Mouse (Mus musculus) left cerebral cortex, adult 18-20 months (tissue): ENCODE measurements around the gene Bnc2. TPM values are rescaled to one million over a fixed set of nuclear protein-coding genes. Genes with fewer than 3 reads are reported as not detected.

Experiments used
- total RNA-seq, 2 experiments: library from RNA; stranded (reverse); gene quantifications; 2 replicates each; pipeline ENCODE4 v1.2.3; 2021

Gene Bnc2
- total RNA-seq, 2 experiments from 2014 or later, result 3.0 to 3.1 TPM

Other genes with a start within 250 kb of the Bnc2 start
- gene Cntln, start 209.0 kb upstream of the Bnc2 start, total RNA-seq, result 10 to 100 TPM in 1 of 2 experiments, 1 to 10 TPM in 1; 9.1 to 10.5 TPM